Mouse (Mus musculus) MEL (cell line): ENCODE results near the gene Gpr162. TPM values are rescaled to one million over a fixed set of nuclear protein-coding genes. Genes with fewer than 3 reads are reported as not detected.
A peak's percentile ranks its signal among the peaks of the same experiment; 100 is the strongest.

ENCODE experiments used
- DNase-seq: peaks from one replicate; pipeline ENCODE4 v3.0.0; 2011; ENCODE audit warnings: low read depth, low spot score
- H3K27ac ChIP-seq: 2 replicates; pipeline ENCODE4 v1.5.1; 2012; ENCODE audit warnings: low read depth, mild to moderate bottlenecking, control low read depth, low read length, moderate library complexity; ENCODE audit not compliant: control insufficient read depth
- H3K27me3 ChIP-seq, 2 experiments: fragments of 150-350 bp in 1 of 2; sonication (generic) in 1 of 2; 2 replicates each; pipeline ENCODE4 v1.6.1; 2012; ENCODE audit warnings: low read length in 2 of 2, mild to moderate bottlenecking in 2 of 2, improper control_type of control experiment in 1 of 2, moderate library complexity in 1 of 2; ENCODE audit not compliant: insufficient read depth in 2 of 2, control insufficient read depth in 1 of 2
- H3K36me3 ChIP-seq, 2 experiments: 2 replicates each; pipeline ENCODE4 v1.6.1; 2012 to 2014; ENCODE audit warnings: low read length in 2 of 2, improper control_type of control experiment in 1 of 2, inconsistent platforms in 1 of 2, mild to moderate bottlenecking in 1 of 2; ENCODE audit not compliant: insufficient read depth in 2 of 2, control insufficient read depth in 1 of 2
- H3K4me1 ChIP-seq, 2 experiments: fragments of 150-350 bp in 1 of 2; sonication (generic) in 1 of 2; 2 replicates each; pipeline ENCODE4 v1.6.1; 2012; ENCODE audit warnings: low read length in 2 of 2, improper control_type of control experiment in 1 of 2, mild to moderate bottlenecking in 1 of 2; ENCODE audit not compliant: insufficient read depth in 2 of 2, control insufficient read depth in 1 of 2
- H3K4me3 ChIP-seq, 2 experiments: fragments of 150-350 bp in 1 of 2; sonication (generic) in 1 of 2; 2 replicates each; pipeline ENCODE4 v1.5.1; 2012; ENCODE audit warnings: low read depth in 2 of 2, low read length in 2 of 2, mild to moderate bottlenecking in 2 of 2, moderate library complexity in 2 of 2, control low read depth in 1 of 2, improper control_type of control experiment in 1 of 2; ENCODE audit not compliant: control insufficient read depth in 1 of 2, insufficient read depth in 1 of 2
- H3K79me2 ChIP-seq: 2 replicates; pipeline ENCODE4 v1.6.1; 2012; ENCODE audit warnings: mild to moderate bottlenecking, low read length, moderate library complexity; ENCODE audit not compliant: control insufficient read depth, poor library complexity, insufficient read depth
- H3K9ac ChIP-seq: 2 replicates; pipeline ENCODE4 v1.6.1; 2012; ENCODE audit warnings: low read depth, mild to moderate bottlenecking, control low read depth, low read length, moderate library complexity; ENCODE audit not compliant: control insufficient read depth, poor library complexity, severe bottlenecking
- H3K9me3 ChIP-seq: fragments of 150-350 bp; sonication (generic); replicated peaks from 2 replicates; pipeline ENCODE4 v1.6.1; 2012; ENCODE audit warnings: mild to moderate bottlenecking, low read length, improper control_type of control experiment, moderate library complexity; ENCODE audit not compliant: insufficient read depth
- BHLHE40 ChIP-seq: IDR thresholded peaks from 2 replicates; pipeline ENCODE4 v1.6.1; 2012; ENCODE audit warnings: low read depth, mild to moderate bottlenecking, inconsistent platforms, low read length, improper control_type of control experiment, borderline replicate concordance
- CHD1 ChIP-seq: IDR thresholded peaks from 2 replicates; pipeline ENCODE4 v1.6.1; 2012; ENCODE audit warnings: low read depth, mild to moderate bottlenecking, inconsistent platforms, low read length, improper control_type of control experiment
- CHD2 ChIP-seq: IDR thresholded peaks from 2 replicates; pipeline ENCODE4 v1.6.1; 2011; ENCODE audit warnings: low read length, improper control_type of control experiment
- CTCF ChIP-seq, 3 experiments: IDR thresholded peaks in 2 of 3; conservative IDR thresholded peaks in 1 of 3; 2 replicates each; pipeline ENCODE4 v1.5.1; 2011 to 2012; ENCODE audit warnings: low read length in 3 of 3, low read depth in 2 of 3, mild to moderate bottlenecking in 2 of 3, improper control_type of control experiment in 1 of 3, inconsistent platforms in 1 of 3, mixed read lengths in 1 of 3, moderate library complexity in 1 of 3; ENCODE audit not compliant: control insufficient read depth in 1 of 3, insufficient read depth in 1 of 3, poor library complexity in 1 of 3, severe bottlenecking in 1 of 3
- E2F4 ChIP-seq: IDR thresholded peaks from 2 replicates; pipeline ENCODE4 v1.6.1; 2011; ENCODE audit warnings: low read depth, low read length, improper control_type of control experiment, borderline replicate concordance
- ELF1 ChIP-seq: IDR thresholded peaks from 2 replicates; pipeline ENCODE4 v1.6.1; 2014; ENCODE audit warnings: low read depth, mild to moderate bottlenecking, inconsistent platforms, low read length, improper control_type of control experiment, moderate library complexity
- EP300 ChIP-seq, 2 experiments: IDR thresholded peaks; 2 replicates each; pipeline ENCODE4 v1.6.1; 2011; ENCODE audit warnings: improper control_type of control experiment in 2 of 2, low read length in 2 of 2, low read depth in 1 of 2, mild to moderate bottlenecking in 1 of 2
- GABPA ChIP-seq: IDR thresholded peaks from 2 replicates; pipeline ENCODE4 v1.6.1; 2012; ENCODE audit warnings: low read depth, mild to moderate bottlenecking, inconsistent platforms, low read length, improper control_type of control experiment, moderate library complexity
- GATA1 ChIP-seq: IDR thresholded peaks from 2 replicates; pipeline ENCODE4 v1.6.1; 2011; ENCODE audit warnings: low read depth, low read length, improper control_type of control experiment
- HCFC1 ChIP-seq: IDR thresholded peaks from 2 replicates; pipeline ENCODE4 v1.6.1; 2012; ENCODE audit warnings: low read depth, mild to moderate bottlenecking, inconsistent platforms, low read length, improper control_type of control experiment, moderate library complexity
- JUND ChIP-seq: IDR thresholded peaks from 2 replicates; pipeline ENCODE4 v1.6.1; 2011; ENCODE audit warnings: low read depth, mild to moderate bottlenecking, improper control_type of control experiment, low read length
- MAFK ChIP-seq: IDR thresholded peaks from 2 replicates; pipeline ENCODE4 v1.6.1; 2011; ENCODE audit warnings: low read depth, mild to moderate bottlenecking, low read length, improper control_type of control experiment, borderline replicate concordance
- MAX ChIP-seq: IDR thresholded peaks from 2 replicates; pipeline ENCODE4 v1.6.1; 2011; ENCODE audit warnings: low read length, improper control_type of control experiment
- MAZ ChIP-seq: IDR thresholded peaks from 2 replicates; pipeline ENCODE4 v1.6.1; 2012; ENCODE audit warnings: low read depth, mild to moderate bottlenecking, inconsistent platforms, low read length, improper control_type of control experiment
- MXI1 ChIP-seq: IDR thresholded peaks from 2 replicates; pipeline ENCODE4 v1.6.1; 2011; ENCODE audit warnings: mild to moderate bottlenecking, low read depth, low read length, improper control_type of control experiment
- MYB ChIP-seq: IDR thresholded peaks from 2 replicates; pipeline ENCODE4 v1.6.1; 2011; ENCODE audit warnings: mild to moderate bottlenecking, low read depth, low read length, improper control_type of control experiment
- MYC ChIP-seq: IDR thresholded peaks from 2 replicates; pipeline ENCODE4 v1.6.1; 2011; ENCODE audit warnings: low read depth, mild to moderate bottlenecking, low read length, improper control_type of control experiment, moderate library complexity
- NRF1 ChIP-seq: IDR thresholded peaks from 2 replicates; pipeline ENCODE4 v1.6.1; 2014; ENCODE audit warnings: low read depth, mild to moderate bottlenecking, inconsistent platforms, low read length, improper control_type of control experiment, moderate library complexity; ENCODE audit not compliant: poor library complexity, insufficient read depth, severe bottlenecking
- POLR2A ChIP-seq, 2 experiments: IDR thresholded peaks; 2 replicates each; pipeline ENCODE4 v1.6.1; 2011 to 2012; ENCODE audit warnings: low read length in 2 of 2, mild to moderate bottlenecking in 2 of 2, control low read depth in 1 of 2, improper control_type of control experiment in 1 of 2, low read depth in 1 of 2, moderate library complexity in 1 of 2; ENCODE audit not compliant: control insufficient read depth in 1 of 2, insufficient read depth in 1 of 2, poor library complexity in 1 of 2
- POLR2AphosphoS2 ChIP-seq: IDR thresholded peaks from 2 replicates; pipeline ENCODE4 v1.6.1; 2011; ENCODE audit warnings: low read length, improper control_type of control experiment
- POLR2AphosphoS5 ChIP-seq: IDR thresholded peaks from 2 replicates; pipeline ENCODE4 v1.6.1; 2012; ENCODE audit warnings: low read depth, borderline replicate concordance, mild to moderate bottlenecking, inconsistent platforms, low read length, moderate library complexity, mixed read lengths
- RAD21 ChIP-seq: IDR thresholded peaks from 2 replicates; pipeline ENCODE4 v1.6.1; 2011; ENCODE audit warnings: mild to moderate bottlenecking, low read depth, low read length, improper control_type of control experiment
- RCOR1 ChIP-seq: IDR thresholded peaks from 2 replicates; pipeline ENCODE4 v1.6.1; 2012; ENCODE audit warnings: low read depth, mild to moderate bottlenecking, inconsistent platforms, low read length, improper control_type of control experiment
- SIN3A ChIP-seq: IDR thresholded peaks from 2 replicates; pipeline ENCODE4 v1.6.1; 2012; ENCODE audit warnings: low read length, improper control_type of control experiment, inconsistent platforms
- SMC3 ChIP-seq: IDR thresholded peaks from 2 replicates; pipeline ENCODE4 v1.6.1; 2011; ENCODE audit warnings: low read depth, low read length, improper control_type of control experiment
- TAL1 ChIP-seq: IDR thresholded peaks from 2 replicates; pipeline ENCODE4 v1.6.1; 2012; ENCODE audit warnings: mild to moderate bottlenecking, inconsistent platforms, low read length, moderate library complexity, mixed read lengths
- USF1 ChIP-seq: IDR thresholded peaks from 2 replicates; pipeline ENCODE4 v1.6.1; 2014; ENCODE audit warnings: low read depth, mild to moderate bottlenecking, inconsistent platforms, low read length, improper control_type of control experiment, moderate library complexity
- USF2 ChIP-seq, 2 experiments: IDR thresholded peaks; 2 replicates each; pipeline ENCODE4 v1.6.1; 2011 to 2012; ENCODE audit warnings: improper control_type of control experiment in 2 of 2, low read length in 2 of 2, borderline replicate concordance in 1 of 2, inconsistent platforms in 1 of 2, low read depth in 1 of 2, mild to moderate bottlenecking in 1 of 2; ENCODE audit not compliant: insufficient read depth in 1 of 2
- ZC3H11A ChIP-seq: IDR thresholded peaks from 2 replicates; pipeline ENCODE4 v1.6.1; 2012; ENCODE audit warnings: low read depth, mild to moderate bottlenecking, inconsistent platforms, low read length, improper control_type of control experiment
- ZKSCAN1 ChIP-seq: IDR thresholded peaks from 2 replicates; pipeline ENCODE4 v1.6.1; 2012; ENCODE audit warnings: low read depth, mild to moderate bottlenecking, inconsistent platforms, low read length, improper control_type of control experiment, moderate library complexity
- ZNF384 ChIP-seq: IDR thresholded peaks from 2 replicates; pipeline ENCODE4 v1.6.1; 2012; ENCODE audit warnings: low read depth, mild to moderate bottlenecking, inconsistent platforms, low read length, improper control_type of control experiment
- polyA plus RNA-seq, 2 experiments: library from polyadenylated mRNA; stranded (reverse) in 1 of 2; unstranded in 1 of 2; fragments of >175 nt in 1 of 2; fragments of >200 nt in 1 of 2; gene quantifications; 2 replicates each; pipeline versions ENCODE4 v1.2.1 to v1.2.4; 2012; ENCODE audit warnings: low replicate concordance in 2 of 2, low read depth in 1 of 2; ENCODE audit not compliant: insufficient read length in 2 of 2, insufficient read depth in 1 of 2, missing spikeins in 1 of 2
- total RNA-seq: library from RNA; depleted of rRNA; stranded (reverse); fragments of 300-350 nt; gene quantifications from 2 replicates; pipeline ENCODE4 v1.2.3, GENCODE M21; 2012

Gene Gpr162
- total and polyA plus RNA-seq, 3 experiments: 0.08 to 0.84 TPM; not detected in 1

DNA sequence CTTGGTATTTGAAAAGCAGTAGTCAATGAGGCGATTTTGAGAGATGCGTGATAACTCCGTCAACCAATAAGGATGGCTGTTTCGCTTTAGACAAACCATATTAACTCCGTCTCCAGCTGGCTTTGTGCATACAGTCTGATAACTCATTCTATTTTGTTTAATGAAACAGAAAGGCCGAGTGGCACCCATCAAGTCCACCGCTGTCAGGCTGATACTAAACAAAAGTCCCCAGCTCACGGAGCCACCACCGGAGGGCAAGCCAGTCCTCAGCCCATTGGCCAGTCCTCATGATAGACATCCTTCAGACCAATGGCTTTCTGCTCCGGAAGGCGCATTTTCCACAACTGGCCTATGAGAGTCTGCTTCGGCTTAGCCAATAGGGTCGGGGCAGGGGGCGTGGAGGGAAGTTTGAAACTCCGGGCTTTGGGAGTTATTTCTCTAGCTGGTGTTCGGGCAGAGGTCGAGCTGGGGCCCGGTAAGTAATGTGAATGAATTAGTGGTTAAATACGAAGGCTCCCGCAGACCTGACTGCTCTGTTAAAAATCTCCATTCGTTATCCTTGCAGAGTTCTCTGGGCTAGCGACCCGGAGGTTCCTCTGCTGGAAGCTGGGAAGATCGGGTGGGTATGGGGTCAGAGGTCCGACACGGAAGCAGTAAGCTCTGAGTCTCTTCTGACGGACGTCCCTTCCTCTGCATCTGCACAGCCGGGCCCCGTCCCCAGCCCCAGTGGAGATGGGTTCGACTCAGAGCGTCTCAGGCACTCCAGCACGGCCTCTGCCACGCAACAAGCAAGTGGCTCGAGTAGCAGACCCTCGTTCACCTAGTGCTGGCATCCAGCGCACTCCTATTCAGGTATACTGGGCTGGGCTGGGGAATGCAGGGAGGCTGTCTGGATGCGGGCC is 33.7 kb downstream of the Gpr162 start (continued):
- no peak for TF ChIP-seq USF2 (IDR thresholded peaks at IDR 0.05; ENCODE audit: borderline replicate concordance in 1 of 2, insufficient read depth in 1 of 2, low read depth in 1 of 2, low read length in 2 of 2)
- TF ChIP-seq ELF1: 0 out of 2 replicates have a peak, but pooled peaks have one; percentile 59
- no peak for TF ChIP-seq TAL1
- no peak for TF ChIP-seq RAD21
- TF ChIP-seq EP300 (IDR thresholded peaks at IDR 0.05; ENCODE audit: low read depth in 1 of 2, low read length in 2 of 2): no peak
- no peak; the same call in 1 of the 2 replicates for TF ChIP-seq SMC3
- TF ChIP-seq USF1: no peak
- peak; percentile 63 for TF ChIP-seq HCFC1
- no peak for TF ChIP-seq RCOR1
- no peak for TF ChIP-seq JUND
- peak; percentile 33 to 74 for TF ChIP-seq POLR2A (IDR thresholded peaks at IDR 0.05; ENCODE audit: control insufficient read depth in 1 of 2, insufficient read depth in 1 of 2, low read depth in 1 of 2, low read length in 2 of 2, poor library complexity in 1 of 2)

DNA sequence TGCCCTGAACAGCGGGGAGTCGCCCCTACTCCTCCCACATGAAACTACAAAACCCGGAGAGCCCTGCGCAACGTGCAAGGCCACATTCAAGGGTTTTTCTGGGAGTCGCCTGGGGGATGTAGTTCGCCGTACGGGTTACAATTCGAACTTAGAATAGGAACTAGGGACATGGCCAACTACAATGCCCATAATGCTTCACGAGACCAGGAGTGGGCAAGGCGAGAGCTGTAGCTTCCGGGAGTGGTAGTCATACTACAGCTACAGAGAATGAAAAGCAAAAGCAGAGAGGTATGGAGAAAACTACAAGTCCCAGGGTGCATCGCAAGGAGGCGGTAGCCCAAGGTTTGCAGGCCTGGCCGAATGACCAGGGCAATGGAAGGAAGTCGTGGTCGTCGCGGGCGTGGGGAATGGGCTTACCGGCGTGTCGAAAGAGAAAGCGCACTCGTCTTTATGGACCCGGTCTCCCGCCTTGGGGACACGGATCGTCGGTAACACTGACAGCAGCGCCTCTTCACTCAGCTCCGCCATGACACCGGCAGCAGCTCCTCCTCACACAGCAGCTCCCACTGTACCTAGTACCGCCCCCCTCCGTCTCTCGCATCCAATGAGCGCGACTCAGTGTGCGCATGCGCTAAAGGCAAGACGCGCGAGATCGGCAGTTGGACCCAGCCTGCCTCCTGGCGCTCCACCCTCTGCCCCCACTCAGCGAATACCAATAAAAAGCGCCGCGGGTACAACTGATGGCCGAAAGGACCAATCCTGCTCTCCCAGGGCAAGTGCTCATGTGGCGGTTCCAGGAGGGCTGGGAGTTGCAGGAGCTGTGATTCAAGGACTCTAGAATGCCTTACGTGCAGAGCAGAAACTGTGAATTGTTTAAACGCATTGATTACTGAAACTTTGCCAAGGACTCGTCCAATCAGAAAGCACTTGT is 34.6 kb downstream of the Gpr162 start, which contains the start of the genes Usp5 and Cdca3:
Gene Usp5, minus strand, starts transcription at position 617 of the 931 bp plus-strand sequence.
Gene Cdca3, plus strand, starts transcription at position 680 of the 931 bp plus-strand sequence.
- DNase-seq: peak; percentile 99
- peak within 1 kb of the TSS; percentile 79 to 89 for H3K4me3 ChIP-seq
- peak within 1 kb of the TSS; percentile 87 for H3K9ac ChIP-seq
- peak within 1 kb of the TSS; percentile 88 for H3K27ac ChIP-seq
- peaks cover 0 to 8% of the 10 kb centered on the region in 2 experiments; a peak in 2 of 4 replicates for H3K36me3 ChIP-seq
- H3K27me3 ChIP-seq: no peaks in the 10 kb centered on the region
- peaks cover 2 to 6% of the 10 kb centered on the region in 2 experiments; a peak in 3 of 4 replicates for H3K4me1 ChIP-seq
- H3K9me3 ChIP-seq: no peaks in the 10 kb centered on the region
- peaks cover 22% of the 10 kb centered on the region for H3K79me2 ChIP-seq
- TF ChIP-seq CHD2 (peak; percentile 89), SMC3 (0 out of 2 replicates have a peak, but pooled peaks have one; percentile 1), BHLHE40 (no peak), MAFK (no peak), MXI1 (peak; percentile 86), MYC (peak; percentile 91), POLR2AphosphoS5 (no peak), MAX (peak; percentile 81), USF1 (peak; percentile 60), NRF1 (peak; percentile 79), ZNF384 (no peak), SIN3A (peak; percentile 75), RAD21 (no peak), HCFC1 (peak; percentile 93), CHD1 (no peak), CTCF (IDR thresholded peaks at IDR 0.05 in 2 of 3, conservative IDR thresholded peaks at IDR 0.05 in 1 of 3; ENCODE audit: control insufficient read depth in 1 of 3, insufficient read depth in 1 of 3, low read depth in 2 of 3, low read length in 3 of 3, poor library complexity in 1 of 3, severe bottlenecking in 1 of 3) (no peak), MYB (0 out of 2 replicates have a peak, but pooled peaks have one; percentile 20), GABPA (no peak), GATA1 (peak; percentile 4; the same call in 1 of the 2 replicates), USF2 (IDR thresholded peaks at IDR 0.05; ENCODE audit: borderline replicate concordance in 1 of 2, insufficient read depth in 1 of 2, low read depth in 1 of 2, low read length in 2 of 2) (no peak), MAZ (peak; percentile 94), ZC3H11A (no peak), E2F4 (no peak), ZKSCAN1 (no peak), POLR2AphosphoS2 (peak; percentile 92)
